Mouse (Mus musculus): ENCODE measurements around the gene Tmem100. TPM values are rescaled to one million over a fixed set of nuclear protein-coding genes. Genes with fewer than 3 reads are reported as not detected.

Gene Tmem100
- polyA plus RNA-seq, 1 experiment from 2014 or later, result 22.7 TPM

- peak; percentile 80 for ATAC-seq (ENCODE audit: low read depth)
- no peaks in the 10 kb centered on the region for H3K9me3 ChIP-seq (ENCODE audit: control insufficient read depth, low read length)
- H3K9ac ChIP-seq (ENCODE audit: low read length), result no peak overlapping the region
- H3K4me3 ChIP-seq (ENCODE audit: low read length), result no peak overlapping the region
- no peak overlapping the region for H3K4me2 ChIP-seq (ENCODE audit: low read depth, low read length)
- peak overlapping the region; percentile 52; the same call in 1 of the 2 replicates for H3K27ac ChIP-seq (ENCODE audit: low read length)
- WGBS, result 18% methylated on average over 9 of the region's 9 CpGs
- H3K4me1 ChIP-seq (replicated peaks; ENCODE audit: control insufficient read depth, insufficient read depth, low read length), result no peaks in the 10 kb centered on the region; the same call in 1 of the 2 replicates
- H3K27me3 ChIP-seq (ENCODE audit: control insufficient read depth, insufficient read depth, low read depth, low read length), result no peaks in the 10 kb centered on the region
- no peaks in the 10 kb centered on the region for H3K36me3 ChIP-seq (ENCODE audit: control insufficient read depth, insufficient read depth, low read length)
Observed at GRCm38 (mm10) chr11:90071747-90072146, 41.6 kb downstream of the Tmem100 start.

GRCm38 (mm10) chr11:90073201-90073600 lies 43.1 kb downstream of the Tmem100 start:
- ATAC-seq (ENCODE audit: low read depth), result peak; percentile 42; the same call in 1 of the 2 replicates
- Histone ChIP-seq H3K4me1 (replicated peaks; ENCODE audit: control insufficient read depth, insufficient read depth, low read length) (no peaks in the 10 kb centered on the region), H3K9ac (ENCODE audit: low read length) (no peak overlapping the region), H3K36me3 (ENCODE audit: control insufficient read depth, insufficient read depth, low read length) (no peaks in the 10 kb centered on the region), H3K4me3 (ENCODE audit: low read length) (no peak overlapping the region), H3K9me3 (ENCODE audit: control insufficient read depth, low read length) (no peaks in the 10 kb centered on the region), H3K4me2 (ENCODE audit: low read depth, low read length) (no peak overlapping the region), H3K27ac (ENCODE audit: low read length) (no peak overlapping the region), H3K27me3 (ENCODE audit: control insufficient read depth, insufficient read depth, low read depth, low read length) (no peaks in the 10 kb centered on the region)
- 30% methylated on average over 5 of the region's 5 CpGs for WGBS

GRCm38 (mm10) chr11:90076666-90077065 lies 46.5 kb downstream of the Tmem100 start:
- Histone ChIP-seq H3K36me3 (ENCODE audit: control insufficient read depth, insufficient read depth, low read length) (no peaks in the 10 kb centered on the region), H3K4me2 (ENCODE audit: low read depth, low read length) (no peak overlapping the region), H3K4me3 (ENCODE audit: low read length) (no peak overlapping the region), H3K27me3 (ENCODE audit: control insufficient read depth, insufficient read depth, low read depth, low read length) (no peaks in the 10 kb centered on the region), H3K9me3 (ENCODE audit: control insufficient read depth, low read length) (no peaks in the 10 kb centered on the region), H3K9ac (ENCODE audit: low read length) (no peak overlapping the region), H3K27ac (ENCODE audit: low read length) (no peak overlapping the region), H3K4me1 (replicated peaks; ENCODE audit: control insufficient read depth, insufficient read depth, low read length) (no peaks in the 10 kb centered on the region)
- WGBS, result 74% methylated on average over 3 of the region's 3 CpGs
- no peak for ATAC-seq (ENCODE audit: low read depth)

- no peak overlapping the region for H3K9ac ChIP-seq (ENCODE audit: low read length)
- H3K4me3 ChIP-seq (ENCODE audit: low read length), result no peak overlapping the region
- WGBS, result 73% methylated on average over 3 of the region's 3 CpGs
- no peaks in the 10 kb centered on the region for H3K4me1 ChIP-seq (replicated peaks; ENCODE audit: control insufficient read depth, insufficient read depth, low read length)
- H3K9me3 ChIP-seq (ENCODE audit: control insufficient read depth, low read length), result no peaks in the 10 kb centered on the region
- no peaks in the 10 kb centered on the region for H3K27me3 ChIP-seq (ENCODE audit: control insufficient read depth, insufficient read depth, low read depth, low read length)
- H3K36me3 ChIP-seq (ENCODE audit: control insufficient read depth, insufficient read depth, low read length), result no peaks in the 10 kb centered on the region
- no peak overlapping the region for H3K4me2 ChIP-seq (ENCODE audit: low read depth, low read length)
- no peak overlapping the region for H3K27ac ChIP-seq (ENCODE audit: low read length)
- no peak for ATAC-seq (ENCODE audit: low read depth)
Observed at GRCm38 (mm10) chr11:90080678-90081267, 50.6 kb downstream of the Tmem100 start.

GRCm38 (mm10) chr11:90081820-90082596 lies 51.9 kb downstream of the Tmem100 start:
- no peak overlapping the region for H3K27ac ChIP-seq (ENCODE audit: low read length)
- no peaks in the 10 kb centered on the region for H3K36me3 ChIP-seq (ENCODE audit: control insufficient read depth, insufficient read depth, low read length)
- no peaks in the 10 kb centered on the region for H3K9me3 ChIP-seq (ENCODE audit: control insufficient read depth, low read length)
- no peak overlapping the region for H3K4me2 ChIP-seq (ENCODE audit: low read depth, low read length)
- ATAC-seq (ENCODE audit: low read depth), result no peak
- no peaks in the 10 kb centered on the region for H3K27me3 ChIP-seq (ENCODE audit: control insufficient read depth, insufficient read depth, low read depth, low read length)
- H3K9ac ChIP-seq (ENCODE audit: low read length), result no peak overlapping the region
- 60% methylated on average over 10 of the region's 10 CpGs for WGBS
- H3K4me3 ChIP-seq (ENCODE audit: low read length), result no peak overlapping the region
- H3K4me1 ChIP-seq (replicated peaks; ENCODE audit: control insufficient read depth, insufficient read depth, low read length), result no peaks in the 10 kb centered on the region

GRCm38 (mm10) chr11:90083042-90083441 lies 52.9 kb downstream of the Tmem100 start:
- Histone ChIP-seq H3K27ac (ENCODE audit: low read length) (no peak overlapping the region), H3K4me3 (ENCODE audit: low read length) (no peak overlapping the region), H3K27me3 (ENCODE audit: control insufficient read depth, insufficient read depth, low read depth, low read length) (no peaks in the 10 kb centered on the region), H3K9ac (ENCODE audit: low read length) (no peak overlapping the region), H3K36me3 (ENCODE audit: control insufficient read depth, insufficient read depth, low read length) (no peaks in the 10 kb centered on the region), H3K9me3 (ENCODE audit: control insufficient read depth, low read length) (no peaks in the 10 kb centered on the region), H3K4me1 (replicated peaks; ENCODE audit: control insufficient read depth, insufficient read depth, low read length) (no peaks in the 10 kb centered on the region), H3K4me2 (ENCODE audit: low read depth, low read length) (no peak overlapping the region)
- 76% methylated on average over 3 of the region's 3 CpGs for WGBS
- ATAC-seq (ENCODE audit: low read depth), result no peak

GRCm38 (mm10) chr11:90084166-90084565 lies 54.0 kb downstream of the Tmem100 start:
- Histone ChIP-seq H3K4me1 (replicated peaks; ENCODE audit: control insufficient read depth, insufficient read depth, low read length) (no peaks in the 10 kb centered on the region), H3K9me3 (ENCODE audit: control insufficient read depth, low read length) (no peaks in the 10 kb centered on the region), H3K4me2 (ENCODE audit: low read depth, low read length) (no peak overlapping the region), H3K27ac (ENCODE audit: low read length) (no peak overlapping the region), H3K4me3 (ENCODE audit: low read length) (no peak overlapping the region), H3K36me3 (ENCODE audit: control insufficient read depth, insufficient read depth, low read length) (no peaks in the 10 kb centered on the region), H3K27me3 (ENCODE audit: control insufficient read depth, insufficient read depth, low read depth, low read length) (no peaks in the 10 kb centered on the region), H3K9ac (ENCODE audit: low read length) (no peak overlapping the region)
- WGBS, result 60% methylated on average over 5 of the region's 5 CpGs
- no peak for ATAC-seq (ENCODE audit: low read depth)

Other genes with a start within 250 kb of the Tmem100 start
- gene Pctp, start 27.5 kb upstream of the Tmem100 start, polyA plus RNA-seq (2015; fragmentation: Nextera tagmentation; extraction: Ambion mirVana), result 9.5 and 10.9 TPM in 2 replicates
- 6.8 and 8.2 TPM in 2 replicates for gene Gm45716, start 157.3 kb downstream of the Tmem100 start, polyA plus RNA-seq (2015; fragmentation: Nextera tagmentation; extraction: Ambion mirVana)
- gene Mmd, start 219.1 kb downstream of the Tmem100 start, polyA plus RNA-seq (2015; fragmentation: Nextera tagmentation; extraction: Ambion mirVana), result 40.5 and 46.2 TPM in 2 replicates

All from lung, embryonic 16.5 days (tissue).